Mouse (Mus musculus): ENCODE data around the gene Atm.
A peak's percentile ranks its signal among the peaks of the same experiment; 100 is the strongest.

The Atm gene

GRCm38 (mm10) chr9:53408953-53409361, 127.6 kb downstream of the Atm start:
- no peak for DNase-seq (ENCODE audit: low spot score)

GRCm38 (mm10) chr9:53408548-53408947, 128.0 kb downstream of the Atm start:
- no peak for DNase-seq (ENCODE audit: low spot score)

- DNase-seq (ENCODE audit: low spot score) = peak; percentile 87
These were observed 131.5 kb downstream of the Atm start for GRCm38 (mm10) chr9:53404753-53405722.

- DNase-seq (ENCODE audit: low spot score) = no peak
These were observed 132.3 kb downstream of the Atm start for GRCm38 (mm10) chr9:53404050-53404752.

- DNase-seq (ENCODE audit: low spot score) = no peak
These were observed 133.5 kb downstream of the Atm start for GRCm38 (mm10) chr9:53402991-53403390.

GRCm38 (mm10) chr9:53402291-53402711, 134.2 kb downstream of the Atm start, which contains the start of gene 4930550C14Rik:
Gene 4930550C14Rik, plus strand, starts transcription at chr9:53402325.
- DNase-seq (ENCODE audit: low spot score) = peak; percentile 72

- DNase-seq (ENCODE audit: low spot score) = no peak
These were observed 135.4 kb downstream of the Atm start for GRCm38 (mm10) chr9:53401146-53401545.

GRCm38 (mm10) chr9:53400696-53401095, 135.8 kb downstream of the Atm start:
- no peak for DNase-seq (ENCODE audit: low spot score)

GRCm38 (mm10) chr9:53399537-53399936, 137.0 kb downstream of the Atm start:
- DNase-seq (ENCODE audit: low spot score) = no peak

GRCm38 (mm10) chr9:53398388-53398700, 138.2 kb downstream of the Atm start:
- DNase-seq (ENCODE audit: low spot score) = peak; percentile 81

GRCm38 (mm10) chr9:53397685-53398387, 138.7 kb downstream of the Atm start:
- no peak for DNase-seq (ENCODE audit: low spot score)

GRCm38 (mm10) chr9:53390136-53390535, 146.4 kb downstream of the Atm start:
- no peak for DNase-seq (ENCODE audit: low spot score)
